Mouse (Mus musculus) liver, embryonic 18 days (tissue): ENCODE data around the gene Tmem100. TPM values are rescaled to one million over a fixed set of nuclear protein-coding genes. Genes with fewer than 3 reads are reported as not detected.

ENCODE experiments used
- polyA plus RNA-seq: library from polyadenylated mRNA; depleted of rRNA; stranded (reverse); fragments of >200 nt; gene quantifications from 2 replicates; pipeline ENCODE4 v1.2.3, GENCODE M21; 2012; rRNA removed

Tmem100 gene
- polyA plus RNA-seq = 0.31 and 0.48 TPM in 2 replicates

GRCm38 (mm10) chr11:90029841-90030398, at the start of gene Tmem100:
Gene Tmem100 (plus strand): TSS chr11:90030348.

GRCm38 (mm10) chr11:90002231-90002986, 27.7 kb upstream of the Tmem100 start, which contains the start of gene Pctp:
Gene Pctp (minus strand): TSS chr11:90002894.

Other genes with a start within 250 kb of the Tmem100 start
- gene Pctp, start 27.5 kb upstream of the Tmem100 start, polyA plus RNA-seq = 17.8 and 24.3 TPM in 2 replicates
- gene Gm45716, start 157.3 kb downstream of the Tmem100 start, polyA plus RNA-seq = 5.1 and 5.4 TPM in 2 replicates
- gene Mmd, start 219.1 kb downstream of the Tmem100 start, polyA plus RNA-seq = 25.4 and 25.9 TPM in 2 replicates